ENCODE assay signal across 11 mouse cellular contexts in genomic region chr14:60606194-60606593, GRCm38 (mm10). TPM values are rescaled to one million over a fixed set of nuclear protein-coding genes. Genes with fewer than 3 reads are reported as not detected.
DNase-seq lines count a peak whose midpoint lies in the region; ATAC-seq and TF ChIP-seq lines count a peak whose summit lies in the region.
"Had no signal": no experiment of that assay in that cellular context is flagged by ENCODE, and none has a peak within 500 bp of the region (broad histone marks: within the 10 kb centered on the region; RNA-seq: fewer than 3 reads in every experiment).

No protein-coding gene starts in this region.

- no peak for TF ChIP-seq CTCF in lung, embryonic 14.5 days (IDR thresholded peaks at IDR 0.05; ENCODE audit: low read depth)

- WGBS in intestine, embryonic 15.5 days = 62% methylated on average over 4 of the region's 4 CpGs
- 44% methylated on average over 4 of the region's 4 CpGs for WGBS in lung, embryonic 14.5 days

- no peak overlapping the region for H3K27ac ChIP-seq in intestine, embryonic 15.5 days
- no peak overlapping the region for H3K27ac ChIP-seq in lung, embryonic 14.5 days (ENCODE audit: low read depth)
- H3K27ac ChIP-seq: limb, embryonic 12.5 days; neural tube, embryonic 12.5 days had no signal

- no peak overlapping the region for H3K4me2 ChIP-seq in intestine, embryonic 15.5 days (replicated peaks)
- H3K4me2 ChIP-seq in lung, embryonic 14.5 days = no peak overlapping the region
- H3K4me2 ChIP-seq: limb, embryonic 12.5 days; neural tube, embryonic 12.5 days had no signal

- ATAC-seq in intestine, embryonic 15.5 days = peak; percentile 55; the same call in 1 of the 2 replicates
- ATAC-seq in lung, embryonic 14.5 days (ENCODE audit: insufficient read depth) = peak; percentile 54; the same call in 1 of the 2 replicates
- ATAC-seq in megakaryocyte, adult 5-6 weeks (ENCODE audit: poor library complexity, severe bottlenecking) = no peak
- ATAC-seq: CD4-positive, CD25-positive, alpha-beta regulatory T cell, adult 4 months had no signal

- H3K27me3 ChIP-seq in intestine, embryonic 15.5 days (replicated peaks) = no peaks in the 10 kb centered on the region
- no peaks in the 10 kb centered on the region for H3K27me3 ChIP-seq in lung, embryonic 14.5 days (ENCODE audit: insufficient read depth, low read length)
- H3K27me3 ChIP-seq: limb, embryonic 12.5 days; neural tube, embryonic 12.5 days had no signal

- no peaks in the 10 kb centered on the region for H3K36me3 ChIP-seq in intestine, embryonic 15.5 days
- H3K36me3 ChIP-seq in lung, embryonic 14.5 days (ENCODE audit: insufficient read depth) = no peaks in the 10 kb centered on the region
- H3K36me3 ChIP-seq: limb, embryonic 12.5 days; neural tube, embryonic 12.5 days had no signal

- H3K9me3 ChIP-seq in intestine, embryonic 15.5 days = no peaks in the 10 kb centered on the region
- H3K9me3 ChIP-seq in lung, embryonic 14.5 days (ENCODE audit: low read depth, low read length) = no peaks in the 10 kb centered on the region
- H3K9me3 ChIP-seq: limb, embryonic 12.5 days; neural tube, embryonic 12.5 days had no signal

- 0 out of 2 replicates have a peak, but pooled peaks cover 2% of the 10 kb centered on the region for H3K4me1 ChIP-seq in intestine, embryonic 15.5 days (replicated peaks)
- H3K4me1 ChIP-seq in lung, embryonic 14.5 days (ENCODE audit: insufficient read depth) = peaks cover 4% of the 10 kb centered on the region; the same call in 1 of the 2 replicates
- H3K4me1 ChIP-seq: neural tube, embryonic 12.5 days had no signal

- H3K4me3 ChIP-seq in intestine, embryonic 15.5 days (replicated peaks) = no peak overlapping the region
- H3K4me3 ChIP-seq in lung, embryonic 14.5 days (ENCODE audit: low read depth, low read length) = no peak overlapping the region
- H3K4me3 ChIP-seq: limb, embryonic 12.5 days; neural tube, embryonic 12.5 days had no signal

- peak; percentile 22 to 38 for DNase-seq in cerebellum, postnatal 36 days
- no peak for DNase-seq in cerebellum, postnatal 4 days (ENCODE audit: low spot score in 2 of 2)
- DNase-seq in brain, adult 2 months (ENCODE audit: low read depth, low spot score) = peak; percentile 8
- peak; percentile 80 for DNase-seq in lung, embryonic 14.5 days
- DNase-seq in thymus, postnatal 14 days = no peak
- no peak for DNase-seq in frontal cortex, adult 2 months (ENCODE audit: extremely low spot score in 1 of 2, low spot score in 1 of 2)

- H3K9ac ChIP-seq in intestine, embryonic 15.5 days = no peak overlapping the region
- no peak overlapping the region for H3K9ac ChIP-seq in lung, embryonic 14.5 days
- H3K9ac ChIP-seq: limb, embryonic 12.5 days; neural tube, embryonic 12.5 days had no signal

RNA-seq across cellular contexts. Expression of gene Spata13, which starts 27.6 kb away (rescaled TPM):
- 21.4 and 22.4 TPM in 2 replicates for polyA plus RNA-seq in intestine, embryonic 15.5 days (2015; fragmentation: Nextera tagmentation; extraction: Ambion mirVana)
- polyA plus RNA-seq in lung, embryonic 14.5 days (2014; fragmentation: Nextera tagmentation; extraction: Ambion mirVana) = 14.2 and 14.3 TPM in 2 replicates
- total RNA-seq in megakaryocyte, adult 5-6 weeks (2015) = 9.4 and 10.2 TPM in 2 replicates
- 18.2 and 19.0 TPM in 2 replicates for total RNA-seq in megakaryocyte, adult 5-6 weeks (2017)
- 7.9 and 9.5 TPM in 2 replicates for polyA plus RNA-seq in frontal cortex, adult 2 months (2012; rRNA removed)

Comparison
In these comparisons a context has a peak if more than half of its experiments do, and no peak if none do; other contexts are left out.
1. DNase-seq: peak in cerebellum, postnatal 36 days (2 of 2), brain, adult 2 months (single experiment) and lung, embryonic 14.5 days (single experiment); none in cerebellum, postnatal 4 days (0 of 2), thymus, postnatal 14 days (single experiment) and frontal cortex, adult 2 months (0 of 2).